Mouse (Mus musculus): ENCODE measurements around the gene Acat3. TPM values are rescaled to one million over a fixed set of nuclear protein-coding genes. Genes with fewer than 3 reads are reported as not detected.
"Not testable (repeated sequence)": the region's sequence is repeated elsewhere in the genome, so short reads cannot be mapped to it uniquely, and the experiment has no call there.

The Acat3 gene
- polyA plus RNA-seq (2014; fragmentation: Nextera tagmentation; extraction: Ambion mirVana) = 1.4 and 2.4 TPM in 2 replicates

GRCm38 (mm10) chr17:12940151-12940805 is at the start of gene Acat3:
TSS of gene Acat3 (minus strand) at chr17:12940600.
- Histone ChIP-seq H3K36me3 (ENCODE audit: control insufficient read depth, insufficient read depth, low read length) (peaks cover 14% of the 10 kb centered on the region; the same call in 1 of the 2 replicates), H3K27ac (ENCODE audit: low read length) (no peak within 1 kb of the TSS), H3K4me3 (ENCODE audit: low read depth, low read length) (peak within 1 kb of the TSS; percentile 27), H3K27me3 (ENCODE audit: control insufficient read depth, insufficient read depth, low read length) (no peaks in the 10 kb centered on the region), H3K4me1 (ENCODE audit: control insufficient read depth, insufficient read depth, low read length) (no peaks in the 10 kb centered on the region), H3K4me2 (replicated peaks; ENCODE audit: low read depth, low read length) (peak within 1 kb of the TSS; percentile 40), H3K9me3 (ENCODE audit: control insufficient read depth, low read depth, low read length) (no peaks in the 10 kb centered on the region), H3K9ac (replicated peaks; ENCODE audit: low read depth, low read length) (no peak within 1 kb of the TSS; the same call in 1 of the 2 replicates)
- whole genome bisulfite sequencing = 11% methylated on average over 27 of the region's 27 CpGs
- peak; percentile 76; the same call in 1 of the 2 replicates for ATAC-seq (ENCODE audit: insufficient number of reproducible peaks, insufficient read depth, low FRiP score, low read depth)

GRCm38 (mm10) chr17:12988096-12988495 is 47.7 kb upstream of the Acat3 start:
- not testable (repeated sequence) for H3K27me3 ChIP-seq (ENCODE audit: control insufficient read depth, insufficient read depth, low read length); H3K9me3 ChIP-seq (ENCODE audit: control insufficient read depth, low read depth, low read length); H3K27ac ChIP-seq (ENCODE audit: low read length); H3K4me3 ChIP-seq (ENCODE audit: low read depth, low read length); H3K9ac ChIP-seq (replicated peaks; ENCODE audit: low read depth, low read length); H3K4me1 ChIP-seq (ENCODE audit: control insufficient read depth, insufficient read depth, low read length); H3K4me2 ChIP-seq (replicated peaks; ENCODE audit: low read depth, low read length); ATAC-seq (ENCODE audit: insufficient number of reproducible peaks, insufficient read depth, low FRiP score, low read depth)
- WGBS = 98% methylated on average over 8 of the region's 8 CpGs
- peaks cover 20% of the 10 kb centered on the region for H3K36me3 ChIP-seq (ENCODE audit: control insufficient read depth, insufficient read depth, low read length)

- no peak for ATAC-seq (ENCODE audit: insufficient number of reproducible peaks, insufficient read depth, low FRiP score, low read depth)
Measured at GRCm38 (mm10) chr17:12983988-12984387, 43.6 kb upstream of the Acat3 start.

GRCm38 (mm10) chr17:12978546-12978945 is 38.1 kb upstream of the Acat3 start:
- Histone ChIP-seq H3K4me1 (ENCODE audit: control insufficient read depth, insufficient read depth, low read length) (no peaks in the 10 kb centered on the region), H3K27me3 (ENCODE audit: control insufficient read depth, insufficient read depth, low read length) (no peaks in the 10 kb centered on the region), H3K4me3 (ENCODE audit: low read depth, low read length) (no peak overlapping the region), H3K36me3 (ENCODE audit: control insufficient read depth, insufficient read depth, low read length) (peaks cover 55% of the 10 kb centered on the region), H3K4me2 (replicated peaks; ENCODE audit: low read depth, low read length) (no peak overlapping the region), H3K9me3 (ENCODE audit: control insufficient read depth, low read depth, low read length) (no peaks in the 10 kb centered on the region), H3K27ac (ENCODE audit: low read length) (no peak overlapping the region), H3K9ac (replicated peaks; ENCODE audit: low read depth, low read length) (no peak overlapping the region)
- no peak for ATAC-seq (ENCODE audit: insufficient number of reproducible peaks, insufficient read depth, low FRiP score, low read depth)
- 97% methylated on average over 1 of the region's 1 CpGs for WGBS

More at GRCm38 (mm10) chr17:12983988-12984387, 43.6 kb upstream of the Acat3 start:
- H3K9me3 ChIP-seq (ENCODE audit: control insufficient read depth, low read depth, low read length) = no peaks in the 10 kb centered on the region
- 73% methylated on average over 2 of the region's 2 CpGs for WGBS
- no peak overlapping the region for H3K4me2 ChIP-seq (replicated peaks; ENCODE audit: low read depth, low read length)
- no peaks in the 10 kb centered on the region for H3K27me3 ChIP-seq (ENCODE audit: control insufficient read depth, insufficient read depth, low read length)
- peaks cover 49% of the 10 kb centered on the region for H3K36me3 ChIP-seq (ENCODE audit: control insufficient read depth, insufficient read depth, low read length)
- no peaks in the 10 kb centered on the region for H3K4me1 ChIP-seq (ENCODE audit: control insufficient read depth, insufficient read depth, low read length)
- H3K4me3 ChIP-seq (ENCODE audit: low read depth, low read length) = no peak overlapping the region
- H3K27ac ChIP-seq (ENCODE audit: low read length) = no peak overlapping the region
- H3K9ac ChIP-seq (replicated peaks; ENCODE audit: low read depth, low read length) = no peak overlapping the region

- ATAC-seq (ENCODE audit: insufficient number of reproducible peaks, insufficient read depth, low FRiP score, low read depth) = no peak
- H3K4me1 ChIP-seq (ENCODE audit: control insufficient read depth, insufficient read depth, low read length) = no peaks in the 10 kb centered on the region
- no peaks in the 10 kb centered on the region for H3K27me3 ChIP-seq (ENCODE audit: control insufficient read depth, insufficient read depth, low read length)
- no peak overlapping the region for H3K27ac ChIP-seq (ENCODE audit: low read length)
- no peak overlapping the region for H3K4me3 ChIP-seq (ENCODE audit: low read depth, low read length)
- no peak overlapping the region for H3K4me2 ChIP-seq (replicated peaks; ENCODE audit: low read depth, low read length)
- peaks cover 38% of the 10 kb centered on the region for H3K36me3 ChIP-seq (ENCODE audit: control insufficient read depth, insufficient read depth, low read length)
- H3K9me3 ChIP-seq (ENCODE audit: control insufficient read depth, low read depth, low read length) = no peaks in the 10 kb centered on the region
- no peak overlapping the region for H3K9ac ChIP-seq (replicated peaks; ENCODE audit: low read depth, low read length)
- WGBS = 80% methylated on average over 2 of the region's 2 CpGs
Measured at GRCm38 (mm10) chr17:12973851-12974250, 33.5 kb upstream of the Acat3 start.

GRCm38 (mm10) chr17:12967173-12967572 is 26.8 kb upstream of the Acat3 start:
- H3K4me2 ChIP-seq (replicated peaks; ENCODE audit: low read depth, low read length) = no peak overlapping the region
- no peak overlapping the region for H3K27ac ChIP-seq (ENCODE audit: low read length)
- WGBS = 87% methylated on average over 2 of the region's 2 CpGs
- H3K27me3 ChIP-seq (ENCODE audit: control insufficient read depth, insufficient read depth, low read length) = no peaks in the 10 kb centered on the region
- H3K36me3 ChIP-seq (ENCODE audit: control insufficient read depth, insufficient read depth, low read length) = peaks cover 35% of the 10 kb centered on the region
- no peak overlapping the region for H3K4me3 ChIP-seq (ENCODE audit: low read depth, low read length)
- no peak overlapping the region for H3K9ac ChIP-seq (replicated peaks; ENCODE audit: low read depth, low read length)
- no peaks in the 10 kb centered on the region for H3K4me1 ChIP-seq (ENCODE audit: control insufficient read depth, insufficient read depth, low read length)
- no peak for ATAC-seq (ENCODE audit: insufficient number of reproducible peaks, insufficient read depth, low FRiP score, low read depth)
- H3K9me3 ChIP-seq (ENCODE audit: control insufficient read depth, low read depth, low read length) = no peaks in the 10 kb centered on the region

- peaks cover 28% of the 10 kb centered on the region for H3K36me3 ChIP-seq (ENCODE audit: control insufficient read depth, insufficient read depth, low read length)
- H3K9me3 ChIP-seq (ENCODE audit: control insufficient read depth, low read depth, low read length) = no peaks in the 10 kb centered on the region
- H3K4me1 ChIP-seq (ENCODE audit: control insufficient read depth, insufficient read depth, low read length) = 0 out of 2 replicates have a peak, but pooled peaks cover 4% of the 10 kb centered on the region
- no peak overlapping the region for H3K4me3 ChIP-seq (ENCODE audit: low read depth, low read length)
- H3K27me3 ChIP-seq (ENCODE audit: control insufficient read depth, insufficient read depth, low read length) = no peaks in the 10 kb centered on the region
- ATAC-seq (ENCODE audit: insufficient number of reproducible peaks, insufficient read depth, low FRiP score, low read depth) = no peak
- H3K9ac ChIP-seq (replicated peaks; ENCODE audit: low read depth, low read length) = no peak overlapping the region
- no peak overlapping the region for H3K27ac ChIP-seq (ENCODE audit: low read length)
- WGBS = 68% methylated on average over 3 of the region's 3 CpGs
- no peak overlapping the region for H3K4me2 ChIP-seq (replicated peaks; ENCODE audit: low read depth, low read length)
Measured at GRCm38 (mm10) chr17:12963476-12963875, 23.1 kb upstream of the Acat3 start.

- Histone ChIP-seq H3K27me3 (ENCODE audit: control insufficient read depth, insufficient read depth, low read length) (no peaks in the 10 kb centered on the region), H3K4me1 (ENCODE audit: control insufficient read depth, insufficient read depth, low read length) (0 out of 2 replicates have a peak, but pooled peaks cover 4% of the 10 kb centered on the region), H3K27ac (ENCODE audit: low read length) (peak within 1 kb of the TSS; percentile 69), H3K36me3 (ENCODE audit: control insufficient read depth, insufficient read depth, low read length) (peaks cover 17% of the 10 kb centered on the region), H3K9me3 (ENCODE audit: control insufficient read depth, low read depth, low read length) (no peaks in the 10 kb centered on the region), H3K4me2 (replicated peaks; ENCODE audit: low read depth, low read length) (peak within 1 kb of the TSS; percentile 87), H3K4me3 (ENCODE audit: low read depth, low read length) (peak within 1 kb of the TSS; percentile 63), H3K9ac (replicated peaks; ENCODE audit: low read depth, low read length) (peak within 1 kb of the TSS; percentile 45; the same call in 1 of the 2 replicates)
- ATAC-seq (ENCODE audit: insufficient number of reproducible peaks, insufficient read depth, low FRiP score, low read depth) = peak; percentile 98
- WGBS = 0% methylated on average over 42 of the region's 42 CpGs
Measured at GRCm38 (mm10) chr17:12960331-12960873, 20.0 kb upstream of the Acat3 start, which contains the start of gene Acat2. TSS of gene Acat2 (minus strand) at chr17:12960747.

Measured in stomach, embryonic 14.5 days (tissue).